Mouse (Mus musculus) hindbrain, embryonic 13.5 days (tissue): ENCODE measurements around the gene Abat. TPM values are rescaled to one million over a fixed set of nuclear protein-coding genes. Genes with fewer than 3 reads are reported as not detected.

Source experiments
- ATAC-seq: fragments of 200-750 bp; cut with Nextera tagmentation; 2 replicates; pipeline ENCODE4 v1.8.0; 2017; ENCODE audit warnings: moderate TSS enrichment; ENCODE audit not compliant: low FRiP score
- H3K27ac ChIP-seq: fragments of 300-500 bp; sonication (generic); 2 replicates; pipeline ENCODE4 v1.5.1; 2015; ENCODE audit warnings: inconsistent platforms, mild to moderate bottlenecking, moderate library complexity
- H3K27me3 ChIP-seq: fragments of 300-500 bp; sonication (generic); 2 replicates; pipeline ENCODE4 v1.6.1; 2015; ENCODE audit warnings: mild to moderate bottlenecking, inconsistent platforms
- H3K36me3 ChIP-seq: fragments of 300-500 bp; sonication (generic); 2 replicates; pipeline ENCODE4 v1.6.1; 2015; ENCODE audit warnings: mild to moderate bottlenecking, inconsistent platforms
- H3K4me1 ChIP-seq: fragments of 300-500 bp; sonication (generic); replicated peaks from 2 replicates; pipeline ENCODE4 v1.6.1; 2015; ENCODE audit warnings: inconsistent platforms
- H3K4me2 ChIP-seq: fragments of 300-500 bp; sonication (generic); 2 replicates; pipeline ENCODE4 v1.6.1; 2015; ENCODE audit warnings: inconsistent platforms, mild to moderate bottlenecking, moderate library complexity
- H3K4me3 ChIP-seq: fragments of 300-500 bp; sonication (generic); 2 replicates; pipeline ENCODE4 v1.5.1; 2015; ENCODE audit warnings: mild to moderate bottlenecking, inconsistent platforms
- H3K9ac ChIP-seq: fragments of 300-500 bp; sonication (generic); 2 replicates; pipeline ENCODE4 v1.6.1; 2015; ENCODE audit warnings: mild to moderate bottlenecking, inconsistent platforms
- H3K9me3 ChIP-seq: fragments of 300-500 bp; sonication (generic); 2 replicates; pipeline ENCODE4 v1.6.1; 2016; ENCODE audit warnings: inconsistent platforms
- WGBS: fragments of 180-500 bp; shearing (Covaris S2); methylation state at CpG from one replicate; pipeline ENCODE4 v1.1.7; 2015; 5-methylcytosine and 5-hydroxymethylcytosine counted together
- microRNA-seq: library from miRNA; unstranded; fragments of <30 nt; microRNA quantifications from one replicate; pipeline ENCODE4, GENCODE M21; 2016
- polyA plus RNA-seq: library from polyadenylated mRNA; unstranded; fragments of >200 nt; fragmentation: Nextera tagmentation; extraction: Ambion mirVana; gene quantifications from 2 replicates; pipeline ENCODE4 v1.2.1, GENCODE M21; 2015

Gene Abat
- polyA plus RNA-seq, 1 experiment from 2014 or later: 88.3 TPM

GRCm38 (mm10) chr16:8668386-8668785, 155.2 kb downstream of the Abat start:
- Histone ChIP-seq H3K4me3 (no peak overlapping the region), H3K27ac (peak overlapping the region; percentile 86; the same call in 1 of the 2 replicates), H3K4me1 (peaks cover 75% of the 10 kb centered on the region), H3K36me3 (peaks cover 21% of the 10 kb centered on the region), H3K4me2 (peak overlapping the region; percentile 88), H3K27me3 (peaks cover under 1% of the 10 kb centered on the region), H3K9ac (peak overlapping the region; percentile 89; the same call in 1 of the 2 replicates), H3K9me3 (no peaks in the 10 kb centered on the region)
- WGBS: 42% methylated on average over 2 of the region's 2 CpGs
- ATAC-seq: no peak

GRCm38 (mm10) chr16:8669432-8669831, 156.2 kb downstream of the Abat start:
- Histone ChIP-seq H3K27ac (peak overlapping the region; percentile 86), H3K36me3 (peaks cover 12% of the 10 kb centered on the region), H3K9ac (peak overlapping the region; percentile 89), H3K9me3 (no peaks in the 10 kb centered on the region), H3K4me1 (peaks cover 64% of the 10 kb centered on the region), H3K4me2 (peak overlapping the region; percentile 88), H3K27me3 (peaks cover 8% of the 10 kb centered on the region), H3K4me3 (peak overlapping the region; percentile 87)
- WGBS: 43% methylated on average over 5 of the region's 5 CpGs
- ATAC-seq: no peak

GRCm38 (mm10) chr16:8670041-8671035, 157.1 kb downstream of the Abat start:
- no peaks in the 10 kb centered on the region for H3K9me3 ChIP-seq
- H3K4me2 ChIP-seq: peak overlapping the region; percentile 88
- peaks cover 55% of the 10 kb centered on the region for H3K4me1 ChIP-seq
- peak overlapping the region; percentile 87 for H3K4me3 ChIP-seq
- WGBS: 6% methylated on average over 13 of the region's 15 CpGs
- H3K27me3 ChIP-seq: peaks cover 8% of the 10 kb centered on the region
- peak; percentile 49 for ATAC-seq
- peak overlapping the region; percentile 86 for H3K27ac ChIP-seq
- H3K9ac ChIP-seq: peak overlapping the region; percentile 89
- peaks cover 10% of the 10 kb centered on the region for H3K36me3 ChIP-seq

Small RNAs within 50 kb of the gene (microRNA-seq; reads per million reads assigned to microRNA genes)
- gene Gm22137: not detected

Other genes starting within 250 kb of the Abat start
- gene Tmem114, start 88.3 kb upstream of the Abat start, polyA plus RNA-seq: 0.23 and 0.45 TPM in 2 replicates
- gene Mettl22, start 42.6 kb upstream of the Abat start, polyA plus RNA-seq: 34.6 and 34.8 TPM in 2 replicates
- 48.3 and 49.3 TPM in 2 replicates for gene Pmm2, start 124.2 kb downstream of the Abat start, polyA plus RNA-seq
- 22.0 and 22.2 TPM in 2 replicates for gene Tmem186, start 124.3 kb downstream of the Abat start, polyA plus RNA-seq
- gene Carhsp1, start 158.7 kb downstream of the Abat start, polyA plus RNA-seq: 242 and 243 TPM in 2 replicates
- gene Gm5767, start 167.3 kb downstream of the Abat start, polyA plus RNA-seq: not detected in 2 replicates